Mouse (Mus musculus) limb, embryonic 10.5 days (tissue): ENCODE results near the gene Stk25. TPM values are rescaled to one million over a fixed set of nuclear protein-coding genes. Genes with fewer than 3 reads are reported as not detected.

ENCODE experiments used
- DNase-seq: peaks from one replicate; pipeline ENCODE4 v3.0.0-alpha.2; 2017; ENCODE audit warnings: low spot score
- H3K27ac ChIP-seq: fragments of 300-500 bp; sonication (generic); 2 replicates; pipeline ENCODE4 v1.5.1; 2016; ENCODE audit warnings: mild to moderate bottlenecking
- H3K27me3 ChIP-seq: fragments of 300-500 bp; sonication (generic); 2 replicates; pipeline ENCODE4 v1.6.1; 2016; ENCODE audit warnings: low read depth, mild to moderate bottlenecking; ENCODE audit not compliant: poor library complexity, severe bottlenecking
- H3K36me3 ChIP-seq: fragments of 300-500 bp; sonication (generic); 2 replicates; pipeline ENCODE4 v1.6.1; 2016; ENCODE audit warnings: mild to moderate bottlenecking, moderate library complexity
- H3K4me1 ChIP-seq: fragments of 300-500 bp; sonication (generic); 2 replicates; pipeline ENCODE4 v1.6.1; 2016
- H3K4me3 ChIP-seq: fragments of 300-500 bp; sonication (generic); 2 replicates; pipeline ENCODE4 v1.5.1; 2016; ENCODE audit warnings: mild to moderate bottlenecking, moderate library complexity
- H3K9me3 ChIP-seq: fragments of 300-500 bp; sonication (generic); replicated peaks from 2 replicates; pipeline ENCODE4 v1.6.1; 2016; ENCODE audit warnings: mild to moderate bottlenecking
- WGBS: fragments of 180-500 bp; shearing (Covaris S2); methylation state at CpG from one replicate; pipeline ENCODE4 v1.1.7; 2016; 5-methylcytosine and 5-hydroxymethylcytosine counted together
- polyA plus RNA-seq: library from polyadenylated mRNA; unstranded; fragments of >200 nt; fragmentation: Nextera tagmentation; extraction: Ambion mirVana; gene quantifications from 2 replicates; pipeline ENCODE4 v1.2.1, GENCODE M21; 2016

Gene Stk25
- polyA plus RNA-seq, 1 experiment from 2014 or later: 185 TPM

DNA sequence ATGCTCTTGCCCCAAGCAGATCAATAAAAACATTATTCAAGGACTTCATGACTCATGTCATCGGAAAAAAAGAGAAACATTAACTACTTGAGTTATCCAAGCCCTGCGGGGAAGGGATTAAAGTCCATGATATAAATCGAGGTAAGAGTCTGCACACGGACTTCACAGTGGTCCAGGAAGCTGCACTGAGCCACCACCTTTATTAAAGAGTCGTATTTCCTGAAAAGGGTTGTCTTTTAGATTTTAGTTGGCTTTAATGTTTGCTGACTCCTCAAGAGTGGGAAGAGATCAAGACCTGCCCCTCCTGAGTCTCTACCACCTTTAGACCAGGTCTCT lies 1.5 kb downstream of the Stk25 start:
- no peaks in the 10 kb centered on the region; the same call in 1 of the 2 replicates for H3K9me3 ChIP-seq
- H3K27ac ChIP-seq: no peak overlapping the region
- no peak overlapping the region for H3K4me3 ChIP-seq
- no peak for DNase-seq
- 80% methylated on average over 5 of the region's 5 CpGs for WGBS
- peaks cover 13% of the 10 kb centered on the region for H3K4me1 ChIP-seq
- no peaks in the 10 kb centered on the region for H3K27me3 ChIP-seq
- H3K36me3 ChIP-seq: no peaks in the 10 kb centered on the region

DNA sequence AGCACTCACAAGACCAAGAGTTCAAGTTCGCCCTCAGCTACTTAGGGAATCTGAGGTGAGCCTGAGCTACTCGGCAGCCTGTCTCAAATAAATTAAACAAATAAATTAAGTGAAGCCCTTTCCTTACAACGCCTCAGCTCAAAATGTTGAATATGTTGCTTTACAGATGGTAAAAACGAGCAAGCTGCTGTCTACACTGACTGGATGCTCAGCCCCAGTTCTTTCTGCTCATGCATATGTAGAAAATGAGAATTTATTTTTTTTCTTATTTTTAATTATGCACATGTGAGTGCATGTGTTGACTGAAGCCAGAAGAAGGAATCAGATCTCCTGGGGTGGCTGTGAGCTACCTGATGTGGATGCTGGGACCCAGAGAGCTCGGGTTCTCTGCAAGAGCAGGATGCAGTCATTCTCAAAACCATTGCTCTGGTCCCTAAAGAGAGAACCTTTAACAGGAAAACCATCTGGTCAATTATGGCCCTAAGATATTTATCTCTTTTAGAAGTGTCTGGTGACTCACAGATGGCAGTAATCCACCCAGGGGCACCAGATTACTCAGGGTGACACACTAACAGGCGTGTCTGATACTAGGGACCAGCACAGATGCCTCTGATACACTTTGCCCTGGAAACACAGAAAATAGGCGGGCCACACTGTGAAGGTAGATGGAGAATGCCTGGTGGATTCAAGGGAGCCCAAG lies 2.0 kb downstream of the Stk25 start:
- Histone ChIP-seq H3K27me3 (no peaks in the 10 kb centered on the region), H3K4me3 (no peak overlapping the region), H3K9me3 (no peaks in the 10 kb centered on the region), H3K36me3 (no peaks in the 10 kb centered on the region), H3K4me1 (peaks cover 13% of the 10 kb centered on the region), H3K27ac (no peak overlapping the region)
- 61% methylated on average over 7 of the region's 7 CpGs for WGBS
- no peak for DNase-seq

DNA sequence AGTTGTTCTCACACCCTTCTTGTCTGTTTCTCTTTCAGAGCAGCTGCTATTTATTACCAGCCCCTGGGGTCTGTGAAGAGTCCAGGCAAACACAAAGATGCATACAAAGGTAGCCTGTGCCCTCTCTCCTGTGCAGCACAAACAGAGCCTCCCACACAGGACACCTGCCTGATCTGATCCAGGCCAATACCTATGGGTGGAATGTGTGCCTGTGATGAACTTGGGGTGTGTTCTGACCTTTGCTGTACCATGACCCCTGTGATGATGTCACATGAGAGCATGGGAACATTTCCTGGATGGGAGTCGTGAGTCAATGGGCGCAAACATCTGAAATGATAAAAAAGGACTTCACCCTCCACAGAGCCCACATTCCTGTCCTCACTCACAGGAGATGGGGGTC lies 3.7 kb downstream of the Stk25 start:
- Histone ChIP-seq H3K27ac (no peak overlapping the region), H3K4me1 (peaks cover 10% of the 10 kb centered on the region), H3K4me3 (no peak overlapping the region), H3K36me3 (no peaks in the 10 kb centered on the region), H3K27me3 (no peaks in the 10 kb centered on the region), H3K9me3 (no peaks in the 10 kb centered on the region)
- 89% methylated on average over 2 of the region's 2 CpGs for WGBS
- DNase-seq: no peak

DNA sequence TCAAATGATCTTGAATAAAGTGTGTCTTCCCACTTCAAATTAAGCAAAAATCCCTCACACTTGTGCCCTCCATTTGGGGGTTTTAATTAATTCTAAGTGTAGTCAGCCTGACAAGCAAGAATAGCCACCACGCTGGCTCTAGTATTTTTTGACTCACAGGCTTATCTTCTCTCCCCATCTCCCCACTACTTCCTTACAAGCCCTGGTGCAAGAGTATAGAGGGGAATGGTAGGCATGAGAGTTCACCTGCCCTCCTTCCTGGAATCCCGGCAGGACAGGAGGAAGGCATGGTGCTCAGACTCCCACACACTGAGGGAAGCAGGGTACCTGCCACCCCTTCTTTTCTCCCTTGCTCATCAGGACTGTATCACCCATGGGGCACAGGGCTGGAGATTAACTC lies 4.2 kb downstream of the Stk25 start:
- no peak overlapping the region for H3K4me3 ChIP-seq
- H3K27me3 ChIP-seq: no peaks in the 10 kb centered on the region
- 54% methylated on average over 2 of the region's 2 CpGs for WGBS
- no peak overlapping the region for H3K27ac ChIP-seq
- H3K36me3 ChIP-seq: no peaks in the 10 kb centered on the region
- DNase-seq: no peak
- H3K9me3 ChIP-seq: no peaks in the 10 kb centered on the region
- H3K4me1 ChIP-seq: peaks cover 10% of the 10 kb centered on the region

DNA sequence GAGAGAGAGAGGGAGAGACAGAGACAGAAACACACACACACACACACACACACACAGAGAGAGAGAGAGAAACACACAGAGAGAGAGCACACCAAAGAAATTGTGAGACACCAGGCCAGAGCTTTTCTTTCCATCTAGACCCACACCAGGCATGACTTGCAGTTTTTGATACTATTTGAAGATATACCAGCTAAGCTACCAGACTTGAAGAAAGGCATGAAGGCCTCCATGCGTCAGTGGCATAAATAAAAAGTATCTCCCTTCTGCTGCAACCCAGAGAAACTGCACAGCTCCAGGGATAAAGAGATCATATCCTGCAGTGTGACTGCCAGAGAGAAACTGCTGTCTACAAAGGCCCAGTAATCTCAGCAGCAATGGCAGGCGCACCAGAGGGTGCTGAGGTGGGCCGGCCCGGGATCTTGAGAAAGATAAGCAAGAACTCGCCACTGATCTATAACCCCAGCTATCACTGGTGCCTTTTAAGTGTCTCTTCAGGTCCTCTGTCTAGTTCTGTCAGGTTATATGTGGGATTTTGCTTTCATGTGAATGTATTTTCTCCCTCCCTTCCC lies 8.8 kb downstream of the Stk25 start:
- no peaks in the 10 kb centered on the region for H3K27me3 ChIP-seq
- 83% methylated on average over 5 of the region's 5 CpGs for WGBS
- no peak for DNase-seq

DNA sequence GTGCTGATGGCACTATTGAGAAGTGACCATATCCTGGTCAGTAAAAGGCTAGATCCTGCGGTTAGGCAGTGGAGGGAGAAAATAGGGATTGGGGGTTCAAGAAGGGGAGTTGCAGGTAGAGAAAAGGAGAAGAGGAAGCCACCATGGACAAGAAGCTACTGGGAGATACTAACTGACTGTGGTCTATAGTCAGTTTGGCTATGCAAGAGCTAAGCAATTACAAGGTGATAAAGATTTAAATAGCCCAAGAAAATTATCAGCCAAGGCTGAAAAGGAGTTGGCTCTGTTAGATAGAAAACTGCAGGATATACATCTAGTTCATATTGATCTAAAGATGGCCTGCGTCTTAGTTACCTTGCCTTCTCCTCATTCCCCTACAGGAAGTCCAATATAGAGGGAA lies 15.8 kb downstream of the Stk25 start:
- no peak for DNase-seq
- H3K27me3 ChIP-seq: no peaks in the 10 kb centered on the region
- WGBS: 94% methylated on average over 2 of the region's 2 CpGs
- H3K9me3 ChIP-seq: no peaks in the 10 kb centered on the region
- H3K27ac ChIP-seq: no peak overlapping the region
- no peaks in the 10 kb centered on the region for H3K4me1 ChIP-seq
- no peaks in the 10 kb centered on the region for H3K36me3 ChIP-seq
- H3K4me3 ChIP-seq: no peak overlapping the region

More for the DNA sequence above, 8.8 kb downstream of the Stk25 start:
- no peak overlapping the region for H3K27ac ChIP-seq
- no peaks in the 10 kb centered on the region for H3K4me1 ChIP-seq
- H3K36me3 ChIP-seq: no peaks in the 10 kb centered on the region
- no peak overlapping the region for H3K4me3 ChIP-seq
- H3K9me3 ChIP-seq: no peaks in the 10 kb centered on the region

DNA sequence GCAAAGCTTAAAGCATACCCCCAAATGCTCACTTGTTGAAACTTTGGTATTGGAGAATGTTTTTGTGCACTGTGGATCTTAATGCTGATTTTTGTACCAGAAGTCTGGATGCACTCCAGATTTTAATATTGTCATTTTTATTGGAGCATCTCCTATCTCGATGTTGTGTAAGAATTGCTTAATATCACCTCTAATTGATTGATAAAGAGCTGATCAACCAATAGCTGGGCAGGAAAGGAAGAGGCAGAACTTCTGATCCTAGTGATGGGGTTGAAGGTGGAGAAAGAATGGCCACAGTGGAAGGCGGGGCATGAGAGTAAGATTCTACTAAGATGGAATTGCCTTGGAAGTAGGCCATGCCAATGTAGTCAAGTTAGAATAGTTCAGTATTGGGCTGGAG lies 16.5 kb downstream of the Stk25 start:
- no peaks in the 10 kb centered on the region for H3K4me1 ChIP-seq
- no peak for DNase-seq
- no peaks in the 10 kb centered on the region for H3K27me3 ChIP-seq
- H3K36me3 ChIP-seq: no peaks in the 10 kb centered on the region
- no peaks in the 10 kb centered on the region for H3K9me3 ChIP-seq
- H3K27ac ChIP-seq: no peak overlapping the region
- H3K4me3 ChIP-seq: no peak overlapping the region
- 89% methylated on average over 2 of the region's 2 CpGs for WGBS

DNA sequence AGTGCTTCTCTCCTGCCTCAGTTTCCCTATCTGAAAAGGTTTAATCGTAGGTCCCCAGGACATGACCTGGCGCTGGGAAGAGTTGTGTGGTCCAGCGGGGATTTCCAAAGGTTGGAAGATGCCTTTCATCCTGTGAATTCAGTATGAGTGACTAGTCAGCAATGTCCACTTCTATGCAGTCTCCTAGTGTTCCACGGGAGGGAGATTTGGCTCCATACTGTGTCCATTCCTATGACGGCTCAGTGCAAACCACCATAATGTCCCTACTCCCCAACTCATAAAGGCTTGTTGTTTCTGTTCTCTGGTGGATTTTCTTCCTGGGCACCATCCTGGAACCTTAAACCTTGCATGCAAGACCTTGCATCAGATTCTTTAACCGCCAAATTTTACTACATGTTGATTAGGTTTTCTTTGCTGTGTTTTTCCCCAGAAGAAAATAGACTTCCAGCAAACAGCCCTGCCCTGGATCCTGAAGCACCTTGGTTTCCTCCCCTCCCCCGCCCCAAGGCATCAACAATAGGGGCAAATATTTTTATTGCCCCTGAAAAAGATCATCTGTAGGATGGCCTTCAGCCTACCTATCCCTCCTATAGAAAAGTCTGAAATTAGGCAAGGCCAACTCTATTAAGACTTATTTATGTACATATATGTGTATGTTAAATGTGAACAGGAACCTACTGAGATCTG lies 22.1 kb downstream of the Stk25 start:
- no peaks in the 10 kb centered on the region for H3K9me3 ChIP-seq
- H3K36me3 ChIP-seq: peaks cover 20% of the 10 kb centered on the region
- H3K4me3 ChIP-seq: peak overlapping the region; percentile 80
- peak overlapping the region; percentile 95 for H3K27ac ChIP-seq
- DNase-seq: no peak
- H3K4me1 ChIP-seq: peaks cover 26% of the 10 kb centered on the region
- 32% methylated on average over 7 of the region's 7 CpGs for WGBS
- no peaks in the 10 kb centered on the region for H3K27me3 ChIP-seq

DNA sequence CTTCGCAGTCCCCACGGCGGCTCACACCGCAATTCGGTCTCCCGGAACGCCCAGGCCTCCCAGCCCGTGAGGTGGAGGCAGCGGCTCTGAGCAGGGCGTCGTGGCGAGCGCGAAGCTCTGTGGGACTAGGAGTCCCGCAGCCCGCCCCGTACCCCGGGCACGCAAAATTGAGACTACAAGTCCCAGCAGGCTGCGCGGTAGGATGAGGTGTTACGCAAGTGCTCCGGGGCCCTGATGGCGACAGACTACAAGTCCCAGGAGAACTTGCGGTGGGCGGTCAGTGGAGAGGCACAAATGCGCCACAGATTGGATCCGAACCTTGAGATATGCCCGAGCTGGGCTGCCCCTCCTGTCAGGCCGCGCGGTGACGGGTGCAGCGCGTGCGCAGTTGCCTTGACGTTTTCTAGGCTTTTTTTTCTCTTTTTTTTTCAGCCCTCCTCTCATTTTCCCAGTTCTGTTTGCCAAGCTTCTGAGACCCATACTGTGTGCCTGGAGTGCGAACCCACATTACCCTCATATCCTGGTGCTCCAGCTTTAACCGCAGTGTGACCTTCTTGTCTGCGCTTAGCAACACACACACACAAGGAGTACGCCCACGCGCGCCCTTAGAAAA lies 22.8 kb downstream of the Stk25 start:
- peak; percentile 95 for DNase-seq
- peaks cover 26% of the 10 kb centered on the region for H3K4me1 ChIP-seq
- WGBS: 3% methylated on average over 44 of the region's 44 CpGs
- no peaks in the 10 kb centered on the region for H3K9me3 ChIP-seq
- peak overlapping the region; percentile 80 for H3K4me3 ChIP-seq
- H3K36me3 ChIP-seq: peaks cover 27% of the 10 kb centered on the region
- H3K27me3 ChIP-seq: no peaks in the 10 kb centered on the region
- H3K27ac ChIP-seq: peak overlapping the region; percentile 95

DNA sequence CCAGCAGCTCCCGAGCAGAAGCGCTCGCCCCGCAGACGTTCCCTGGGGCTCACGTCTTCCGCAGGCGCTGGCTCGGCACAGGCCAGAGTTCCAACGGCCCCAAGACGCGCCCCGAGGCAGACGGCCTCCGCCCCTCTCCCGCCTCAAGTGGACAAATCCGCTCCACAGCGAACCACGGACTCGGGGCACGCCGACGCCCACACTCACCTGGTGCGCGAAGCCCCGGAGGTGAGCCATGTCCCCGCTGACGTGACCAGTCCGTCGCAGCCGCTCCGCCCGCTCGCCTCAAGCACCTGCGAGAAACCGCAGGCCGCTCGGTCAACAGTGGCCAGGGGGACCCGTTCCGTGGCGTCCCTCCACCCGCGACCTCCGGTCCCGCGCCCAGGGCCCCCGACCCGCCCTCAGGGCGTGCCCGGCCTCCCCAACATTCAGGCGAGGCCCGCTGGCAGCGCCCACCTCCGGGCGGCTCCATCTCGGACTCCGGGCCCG lies 23.3 kb downstream of the Stk25 start:
- Histone ChIP-seq H3K27ac (peak overlapping the region; percentile 95), H3K4me1 (peaks cover 26% of the 10 kb centered on the region), H3K36me3 (peaks cover 33% of the 10 kb centered on the region), H3K4me3 (peak overlapping the region; percentile 80), H3K27me3 (no peaks in the 10 kb centered on the region), H3K9me3 (no peaks in the 10 kb centered on the region)
- DNase-seq: no peak
- under 1% methylated on average over 58 of the region's 58 CpGs for WGBS

DNA sequence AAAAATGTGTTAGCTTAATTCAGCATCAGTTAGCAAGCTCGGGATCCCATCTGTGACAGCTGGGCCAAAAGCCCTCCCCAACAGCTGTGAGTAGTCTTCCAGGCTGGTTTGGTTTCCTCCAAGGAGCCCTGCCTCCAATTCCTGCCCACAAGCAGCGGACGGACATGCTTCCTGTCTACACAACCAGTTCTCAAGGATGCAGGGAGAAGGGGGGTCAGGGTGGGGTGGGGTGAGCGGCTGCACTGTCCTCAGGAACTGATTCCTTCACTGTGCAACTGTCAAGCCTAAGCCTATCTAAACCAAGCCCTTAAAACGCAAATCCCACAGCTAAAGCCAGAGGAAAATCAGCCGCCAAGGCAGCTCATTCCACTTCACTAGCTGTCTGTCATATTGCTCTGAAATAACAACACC lies 24.0 kb downstream of the Stk25 start:
- no peaks in the 10 kb centered on the region for H3K27me3 ChIP-seq
- H3K4me3 ChIP-seq: peak overlapping the region; percentile 80
- WGBS: 14% methylated on average over 6 of the region's 6 CpGs
- H3K36me3 ChIP-seq: peaks cover 33% of the 10 kb centered on the region
- peak overlapping the region; percentile 95 for H3K27ac ChIP-seq
- H3K9me3 ChIP-seq: no peaks in the 10 kb centered on the region
- H3K4me1 ChIP-seq: peaks cover 26% of the 10 kb centered on the region
- DNase-seq: peak; percentile 37

DNA sequence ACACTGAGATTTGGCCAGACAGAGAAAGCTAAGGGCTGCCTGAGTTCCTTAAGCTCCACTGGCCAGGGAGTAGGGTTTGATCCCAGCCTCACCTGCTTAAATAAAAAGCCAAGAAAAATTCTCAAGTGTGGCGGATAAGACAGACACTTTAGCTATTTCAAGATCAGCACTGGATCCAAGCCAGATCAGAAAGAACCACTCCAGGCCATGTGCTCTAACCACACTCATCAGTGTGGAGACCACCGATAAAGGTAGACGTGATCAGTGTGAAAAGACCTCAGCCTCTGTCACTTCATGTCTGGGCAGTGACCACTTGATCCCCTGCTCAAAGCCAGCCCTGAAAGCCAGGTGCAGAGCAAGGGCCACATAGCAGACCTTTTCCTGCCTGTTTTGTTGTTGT lies 25.7 kb downstream of the Stk25 start:
- WGBS: 93% methylated on average over 3 of the region's 3 CpGs
- DNase-seq: no peak
- Histone ChIP-seq H3K4me1 (peaks cover 26% of the 10 kb centered on the region), H3K27ac (no peak overlapping the region), H3K36me3 (peaks cover 50% of the 10 kb centered on the region), H3K27me3 (no peaks in the 10 kb centered on the region), H3K9me3 (no peaks in the 10 kb centered on the region), H3K4me3 (no peak overlapping the region)

DNA sequence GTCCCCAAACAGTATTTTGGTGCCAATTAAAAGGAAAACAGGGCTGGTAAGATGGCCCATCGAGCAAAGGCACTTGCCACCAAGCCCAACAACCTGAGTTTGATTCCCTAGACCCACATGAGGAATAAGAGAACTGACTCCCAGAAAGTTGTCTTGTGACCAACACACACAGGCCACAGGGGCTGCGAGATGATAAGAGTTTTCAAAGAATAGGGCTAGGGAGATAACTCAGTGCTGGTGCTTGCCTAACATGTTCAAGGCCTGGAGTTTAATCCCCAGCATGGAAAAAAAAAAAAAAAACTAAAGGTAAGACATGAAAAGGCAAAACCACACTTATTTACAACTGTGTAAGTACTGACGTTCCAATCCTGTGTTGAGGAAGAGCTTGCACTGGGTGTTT lies 27.7 kb downstream of the Stk25 start:
- no peaks in the 10 kb centered on the region for H3K9me3 ChIP-seq
- H3K36me3 ChIP-seq: peaks cover 70% of the 10 kb centered on the region
- no peaks in the 10 kb centered on the region for H3K27me3 ChIP-seq

More for the DNA sequence above, 27.7 kb downstream of the Stk25 start:
- no peak overlapping the region for H3K27ac ChIP-seq
- DNase-seq: no peak
- WGBS: 81% methylated on average over 3 of the region's 3 CpGs
- H3K4me1 ChIP-seq: peaks cover 20% of the 10 kb centered on the region
- H3K4me3 ChIP-seq: no peak overlapping the region
